Mouse (Mus musculus) heart, embryonic 11.5 days (tissue): Measurements from ENCODE around the gene Ptges. TPM values are rescaled to one million over a fixed set of nuclear protein-coding genes. Genes with fewer than 3 reads are reported as not detected.
A peak's percentile ranks its signal among the peaks of the same experiment; 100 is the strongest.

ENCODE experiments used
- ATAC-seq: fragments of 200-750 bp; cut with Nextera tagmentation; replicated peaks from 2 replicates; pipeline ENCODE4 v1.8.0; 2017; ENCODE audit warnings: moderate library complexity; ENCODE audit not compliant: insufficient number of reproducible peaks, low FRiP score, low TSS enrichment
- H3K27ac ChIP-seq: fragments of 300-500 bp; sonication (generic); 2 replicates; pipeline ENCODE4 v1.5.1; 2014; ENCODE audit warnings: mild to moderate bottlenecking, low read depth, low read length
- H3K27me3 ChIP-seq: fragments of 300-500 bp; sonication (generic); 2 replicates; pipeline ENCODE4 v1.6.1; 2014; ENCODE audit warnings: mild to moderate bottlenecking, low read length, mixed read lengths; ENCODE audit not compliant: control insufficient read depth, insufficient read depth
- H3K36me3 ChIP-seq: fragments of 300-500 bp; sonication (generic); 2 replicates; pipeline ENCODE4 v1.6.1; 2014; ENCODE audit warnings: mild to moderate bottlenecking, low read length, moderate library complexity, mixed read lengths; ENCODE audit not compliant: control insufficient read depth, insufficient read depth
- H3K4me1 ChIP-seq: fragments of 300-500 bp; sonication (generic); 2 replicates; pipeline ENCODE4 v1.6.1; 2014; ENCODE audit warnings: low read length; ENCODE audit not compliant: control insufficient read depth, insufficient read depth
- H3K4me2 ChIP-seq: fragments of 300-500 bp; sonication (generic); 2 replicates; pipeline ENCODE4 v1.6.1; 2014; ENCODE audit warnings: mild to moderate bottlenecking, moderate library complexity
- H3K4me3 ChIP-seq: fragments of 300-500 bp; sonication (generic); 2 replicates; pipeline ENCODE4 v1.5.1; 2014; ENCODE audit warnings: low read depth, low read length
- H3K9ac ChIP-seq: fragments of 300-500 bp; sonication (generic); 2 replicates; pipeline ENCODE4 v1.6.1; 2014; ENCODE audit warnings: mild to moderate bottlenecking, low read depth, low read length, moderate library complexity
- H3K9me3 ChIP-seq: fragments of 300-500 bp; sonication (generic); replicated peaks from 2 replicates; pipeline ENCODE4 v1.6.1; 2016; ENCODE audit warnings: low read length; ENCODE audit not compliant: control insufficient read depth
- WGBS: fragments of 180-500 bp; shearing (Covaris S2); extraction: QIAGEN DNeasy Blood & Tissue Kit; methylation state at CpG from one replicate; pipeline ENCODE4 v1.1.7; 2014; ENCODE audit not compliant: insufficient replicate concordance; 5-methylcytosine and 5-hydroxymethylcytosine counted together
- polyA plus RNA-seq: library from polyadenylated mRNA; unstranded; fragments of >200 nt; fragmentation: Nextera tagmentation; extraction: Ambion mirVana; gene quantifications from 2 replicates; pipeline ENCODE4 v1.2.1, GENCODE M21; 2014

Gene Ptges
- polyA plus RNA-seq, 1 experiment from 2014 or later = 3.1 TPM

DNA sequence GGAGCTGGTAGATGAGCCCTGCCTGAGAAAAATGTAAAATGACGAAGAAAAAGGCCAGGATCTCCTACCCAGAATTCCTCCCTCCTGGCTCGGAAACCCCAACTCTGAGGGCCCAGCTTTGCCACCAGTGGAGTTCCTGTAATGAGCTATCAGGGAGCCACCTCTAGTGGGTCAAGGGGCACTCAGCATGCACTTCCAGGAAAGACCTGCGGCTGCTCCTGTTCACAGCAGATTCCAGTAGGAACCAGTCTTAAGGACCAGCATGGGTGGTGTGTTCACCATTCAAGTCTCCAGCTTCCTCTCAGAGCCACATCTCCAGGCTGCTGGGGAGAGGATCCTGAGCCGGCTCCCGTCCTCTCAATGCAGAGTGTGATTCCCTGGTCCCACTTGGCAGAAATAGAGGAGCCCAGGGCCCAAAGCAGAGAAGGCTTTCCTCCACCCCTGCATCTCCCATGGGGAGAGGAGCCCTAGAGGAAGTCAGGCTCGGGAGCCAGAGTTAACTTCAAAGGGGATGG lies 28.0 kb downstream of the Ptges start:
- H3K4me1 ChIP-seq = peaks cover 34% of the 10 kb centered on the region
- H3K4me3 ChIP-seq = no peak overlapping the region
- WGBS = 41% methylated on average over 6 of the region's 6 CpGs
- no peak overlapping the region for H3K9ac ChIP-seq
- H3K36me3 ChIP-seq = no peaks in the 10 kb centered on the region
- no peak for ATAC-seq
- H3K27ac ChIP-seq = no peak overlapping the region
- H3K9me3 ChIP-seq = no peaks in the 10 kb centered on the region
- H3K27me3 ChIP-seq = peaks cover 11% of the 10 kb centered on the region
- H3K4me2 ChIP-seq = peak overlapping the region; percentile 76; the same call in 1 of the 2 replicates

DNA sequence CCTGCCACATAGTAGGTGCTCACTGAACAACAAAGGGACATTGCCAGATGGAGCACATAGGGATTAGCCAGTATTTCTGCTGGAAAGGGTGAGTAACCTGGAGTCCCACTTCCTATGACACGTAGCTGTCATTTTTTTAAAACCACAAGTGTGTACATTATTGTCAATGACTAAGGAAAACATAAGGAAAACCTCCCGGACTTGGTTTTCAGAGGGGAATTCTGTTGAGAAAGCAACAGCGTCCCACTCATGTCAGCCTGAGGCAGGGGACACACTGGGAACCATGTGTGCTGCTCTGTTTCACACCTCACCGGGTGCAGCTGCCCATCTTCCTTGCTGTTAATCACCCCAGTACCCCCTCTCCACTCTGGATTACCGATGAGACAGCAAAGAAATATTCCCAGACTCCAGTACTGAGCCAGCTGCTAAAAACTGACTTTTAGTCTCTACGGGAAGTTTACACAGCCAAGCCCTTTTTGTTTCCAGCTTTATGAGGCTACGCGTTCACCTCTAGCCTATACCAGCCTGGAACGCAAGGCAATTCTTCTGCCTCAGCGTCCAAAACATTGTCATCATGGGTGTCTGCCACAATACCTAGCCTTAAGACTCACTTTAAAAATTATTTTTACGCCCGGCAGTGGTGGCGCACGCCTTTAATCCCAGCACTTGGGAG lies 30.1 kb downstream of the Ptges start:
- no peaks in the 10 kb centered on the region for H3K36me3 ChIP-seq
- H3K27me3 ChIP-seq = peaks cover 11% of the 10 kb centered on the region
- no peak for ATAC-seq
- no peak overlapping the region for H3K4me3 ChIP-seq
- H3K9ac ChIP-seq = no peak overlapping the region
- WGBS = 88% methylated on average over 14 of the region's 14 CpGs
- H3K9me3 ChIP-seq = no peaks in the 10 kb centered on the region
- H3K4me1 ChIP-seq = peaks cover 28% of the 10 kb centered on the region
- no peak overlapping the region for H3K27ac ChIP-seq
- no peak overlapping the region for H3K4me2 ChIP-seq

GRCm38 (mm10) chr2:30897291-30897690 lies 32.4 kb downstream of the Ptges start:
- Histone ChIP-seq H3K27me3 (peaks cover 8% of the 10 kb centered on the region), H3K4me3 (no peak overlapping the region), H3K9ac (no peak overlapping the region), H3K4me2 (no peak overlapping the region), H3K4me1 (peaks cover 17% of the 10 kb centered on the region; the same call in 1 of the 2 replicates), H3K9me3 (no peaks in the 10 kb centered on the region), H3K36me3 (no peaks in the 10 kb centered on the region), H3K27ac (no peak overlapping the region)
- no peak for ATAC-seq
- WGBS = 36% methylated on average over 6 of the region's 6 CpGs

DNA sequence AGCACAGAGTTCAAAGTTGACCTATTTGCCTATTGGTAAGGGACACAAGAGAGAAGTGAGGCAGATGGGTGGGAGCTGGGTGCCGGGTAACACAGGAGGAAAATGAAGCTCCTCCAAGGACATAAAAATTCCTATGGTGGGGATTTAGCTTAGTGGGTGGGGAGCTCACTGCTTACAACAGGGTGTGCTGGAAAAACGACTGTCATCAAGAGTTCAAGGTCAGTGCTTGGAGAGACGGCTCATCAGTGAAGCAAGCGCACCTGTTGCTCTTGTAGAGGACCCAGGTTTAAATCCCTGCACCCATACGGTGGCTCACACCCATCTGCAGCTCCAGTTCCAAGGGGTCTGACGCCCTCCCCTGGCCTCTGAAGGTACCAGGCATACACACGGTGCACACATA lies 35.7 kb downstream of the Ptges start:
- 79% methylated on average over 7 of the region's 7 CpGs for WGBS
- no peak overlapping the region for H3K4me3 ChIP-seq
- H3K4me2 ChIP-seq = no peak overlapping the region
- no peak overlapping the region for H3K9ac ChIP-seq
- no peak overlapping the region for H3K27ac ChIP-seq
- ATAC-seq = no peak
- H3K27me3 ChIP-seq = no peaks in the 10 kb centered on the region
- no peaks in the 10 kb centered on the region for H3K36me3 ChIP-seq
- no peaks in the 10 kb centered on the region for H3K9me3 ChIP-seq
- peaks cover 10% of the 10 kb centered on the region; the same call in 1 of the 2 replicates for H3K4me1 ChIP-seq

DNA sequence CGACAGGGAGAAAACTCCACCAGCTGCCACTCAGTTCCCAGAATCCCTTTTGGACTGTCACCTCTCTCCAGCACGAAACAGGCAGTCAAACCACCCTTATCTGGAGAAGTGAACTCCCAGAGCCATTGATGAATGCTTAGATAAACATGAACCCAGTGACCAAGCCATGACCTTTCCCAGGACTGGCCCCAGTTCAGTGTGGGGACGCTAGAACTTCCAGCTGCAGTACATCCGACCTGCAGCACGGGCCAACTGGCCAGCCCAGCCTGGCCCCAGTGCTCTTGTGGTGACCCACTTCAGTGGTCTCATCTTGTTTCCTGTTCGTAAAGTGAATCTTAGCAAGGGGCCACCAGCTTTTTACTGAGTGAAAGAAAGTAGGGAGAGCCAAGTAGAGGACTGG lies 36.3 kb downstream of the Ptges start:
- Histone ChIP-seq H3K4me2 (no peak overlapping the region), H3K27me3 (no peaks in the 10 kb centered on the region), H3K4me1 (peaks cover 10% of the 10 kb centered on the region; the same call in 1 of the 2 replicates), H3K9ac (no peak overlapping the region), H3K4me3 (no peak overlapping the region), H3K36me3 (no peaks in the 10 kb centered on the region), H3K9me3 (no peaks in the 10 kb centered on the region), H3K27ac (no peak overlapping the region)
- no peak for ATAC-seq
- 20% methylated on average over 6 of the region's 6 CpGs for WGBS

GRCm38 (mm10) chr2:30891002-30891401 lies 38.7 kb downstream of the Ptges start:
- H3K9me3 ChIP-seq = 0 out of 2 replicates have a peak, but pooled peaks cover 3% of the 10 kb centered on the region
- H3K4me2 ChIP-seq = no peak overlapping the region
- WGBS = 6% methylated on average over 3 of the region's 3 CpGs
- H3K9ac ChIP-seq = no peak overlapping the region
- ATAC-seq = 0 out of 2 replicates have a peak, but pooled peaks have one; percentile 22
- no peak overlapping the region for H3K4me3 ChIP-seq
- no peaks in the 10 kb centered on the region for H3K27me3 ChIP-seq
- no peak overlapping the region for H3K27ac ChIP-seq
- no peaks in the 10 kb centered on the region for H3K4me1 ChIP-seq
- no peaks in the 10 kb centered on the region for H3K36me3 ChIP-seq

DNA sequence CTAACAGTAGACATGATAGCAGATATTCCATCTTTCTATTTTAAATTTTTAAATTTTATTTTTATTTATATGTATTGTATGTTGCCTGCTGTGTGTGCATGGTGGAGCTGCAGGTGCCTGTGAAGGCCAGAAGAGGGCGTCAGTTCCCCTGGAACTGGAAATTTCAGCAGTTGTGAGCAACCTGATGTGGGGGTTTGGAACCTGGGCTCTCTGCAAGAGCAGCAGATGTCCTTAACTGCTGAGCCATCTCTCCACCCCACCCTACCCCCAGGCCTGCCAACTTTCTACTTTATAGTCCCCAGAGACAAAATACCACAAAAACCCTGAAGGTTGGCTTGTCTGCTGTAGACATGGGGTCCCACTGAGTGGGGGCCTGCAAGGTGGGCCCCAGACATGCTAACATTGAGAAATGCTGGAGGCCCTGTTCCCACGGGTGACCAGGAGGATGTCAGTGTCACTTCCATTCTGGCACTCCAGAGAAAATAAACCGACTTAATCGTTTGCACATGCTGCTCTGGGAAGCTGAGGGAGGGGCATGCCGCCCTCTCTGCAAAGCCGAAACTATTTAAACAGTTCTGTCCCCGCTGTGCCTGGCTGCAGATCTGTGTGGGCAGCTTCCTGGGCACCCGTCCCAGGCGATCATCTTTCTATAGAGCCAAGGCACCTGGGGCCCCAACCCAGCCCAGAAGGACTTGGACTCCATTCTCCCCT lies 44.1 kb downstream of the Ptges start:
- no peak overlapping the region for H3K4me2 ChIP-seq
- H3K27me3 ChIP-seq = no peaks in the 10 kb centered on the region
- ATAC-seq = no peak
- H3K9ac ChIP-seq = no peak overlapping the region
- H3K27ac ChIP-seq = no peak overlapping the region; the same call in 1 of the 2 replicates
- 54% methylated on average over 9 of the region's 9 CpGs for WGBS
- H3K4me3 ChIP-seq = no peak overlapping the region
- H3K9me3 ChIP-seq = 0 out of 2 replicates have a peak, but pooled peaks cover 3% of the 10 kb centered on the region
- H3K4me1 ChIP-seq = no peaks in the 10 kb centered on the region
- H3K36me3 ChIP-seq = peaks cover 12% of the 10 kb centered on the region

DNA sequence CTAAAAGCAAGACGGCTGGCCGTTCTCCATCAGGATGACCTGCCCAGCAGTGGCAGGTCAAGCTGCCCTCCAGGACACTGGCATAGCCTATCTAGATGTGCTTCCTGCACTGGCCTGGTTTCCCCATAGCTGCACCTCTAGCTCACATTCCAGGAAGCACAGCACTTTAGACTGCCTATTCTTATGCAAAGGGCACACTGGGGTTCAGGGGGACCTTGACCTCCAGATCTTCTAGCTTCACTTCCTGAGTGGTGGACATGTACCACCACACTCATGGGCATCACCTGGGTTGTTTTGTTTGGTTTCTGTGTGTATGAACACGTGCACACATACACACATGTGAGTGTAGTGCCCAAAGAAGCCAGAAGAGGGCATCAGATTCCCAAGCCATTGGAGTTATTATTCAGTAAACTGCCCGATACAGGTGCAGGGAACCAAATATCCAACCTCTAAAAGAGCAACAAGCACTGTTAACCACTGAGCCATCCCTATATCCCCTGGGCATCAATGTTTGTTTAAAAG lies 44.8 kb downstream of the Ptges start:
- Histone ChIP-seq H3K4me1 (no peaks in the 10 kb centered on the region), H3K9ac (no peak overlapping the region), H3K27me3 (no peaks in the 10 kb centered on the region), H3K27ac (no peak overlapping the region), H3K9me3 (0 out of 2 replicates have a peak, but pooled peaks cover 3% of the 10 kb centered on the region), H3K4me2 (no peak overlapping the region), H3K4me3 (no peak overlapping the region), H3K36me3 (peaks cover 17% of the 10 kb centered on the region)
- 86% methylated on average over 4 of the region's 4 CpGs for WGBS
- ATAC-seq = no peak
